Mouse (Mus musculus) liver, embryonic 13.5 days (tissue): ENCODE measurements at regions not wholly inside any gene's neighbourhood (a gene's known extent, or its start where the extent isn't known, plus 50 kb on each side); places are given as distances from the start of the nearest gene placed in this dataset.

Source experiments
- ATAC-seq: fragments of 200-750 bp; cut with Nextera tagmentation; 2 replicates; pipeline ENCODE4 v1.8.0; 2017; ENCODE audit warnings: low read depth, mild to moderate bottlenecking, moderate number of reproducible peaks, moderate library complexity
- DNase-seq: peaks from one replicate; pipeline ENCODE4 v3.0.0; 2022
- H3K27ac ChIP-seq: fragments of 300-500 bp; sonication (generic); 2 replicates; pipeline ENCODE4 v1.5.1; 2015; ENCODE audit warnings: moderate library complexity, mild to moderate bottlenecking, inconsistent platforms
- H3K27me3 ChIP-seq: fragments of 300-500 bp; sonication (generic); 2 replicates; pipeline ENCODE4 v1.6.1; 2015; ENCODE audit warnings: mild to moderate bottlenecking, inconsistent platforms
- H3K36me3 ChIP-seq: fragments of 300-500 bp; sonication (generic); 2 replicates; pipeline ENCODE4 v1.6.1; 2015; ENCODE audit warnings: mild to moderate bottlenecking, inconsistent platforms
- H3K4me1 ChIP-seq: fragments of 300-500 bp; sonication (generic); replicated peaks from 2 replicates; pipeline ENCODE4 v1.6.1; 2015; ENCODE audit warnings: inconsistent platforms
- H3K4me2 ChIP-seq: fragments of 300-500 bp; sonication (generic); 2 replicates; pipeline ENCODE4 v1.6.1; 2015; ENCODE audit warnings: inconsistent platforms, mild to moderate bottlenecking, moderate library complexity
- H3K4me3 ChIP-seq: fragments of 300-500 bp; sonication (generic); replicated peaks from 2 replicates; pipeline ENCODE4 v1.5.1; 2015; ENCODE audit warnings: mild to moderate bottlenecking, inconsistent platforms
- H3K9ac ChIP-seq: fragments of 300-500 bp; sonication (generic); 2 replicates; pipeline ENCODE4 v1.6.1; 2015; ENCODE audit warnings: mild to moderate bottlenecking, inconsistent platforms
- H3K9me3 ChIP-seq: fragments of 300-500 bp; sonication (generic); replicated peaks from 2 replicates; pipeline ENCODE4 v1.6.1; 2016; ENCODE audit warnings: inconsistent platforms
- WGBS: fragments of 180-500 bp; shearing (Covaris S2); methylation state at CpG from one replicate; pipeline ENCODE4 v1.1.7; 2015; ENCODE audit not compliant: insufficient replicate concordance; 5-methylcytosine and 5-hydroxymethylcytosine counted together

DNA sequence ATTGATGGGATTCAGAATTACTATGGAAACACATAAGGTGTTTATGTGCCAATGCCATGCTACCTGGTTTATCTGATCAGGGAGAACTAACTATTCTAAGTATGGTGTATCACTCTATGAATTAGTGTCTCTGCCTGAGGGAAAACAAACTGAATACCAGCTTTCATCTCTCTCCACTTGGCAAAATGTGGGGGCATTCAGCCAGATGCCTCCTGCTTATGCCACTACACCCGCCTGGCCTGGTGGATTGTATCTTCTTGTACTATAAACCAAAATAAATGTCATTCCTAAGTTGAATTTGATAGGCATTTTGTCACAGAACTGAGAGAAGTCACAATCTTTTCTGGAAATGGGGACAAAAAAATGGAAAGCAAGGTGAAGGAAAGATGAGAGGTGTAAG lies 450.6 kb downstream of the Nuf2 start:
- DNase-seq (no peak), ATAC-seq (no peak)
- Histone ChIP-seq H3K9ac (no peak overlapping the region), H3K36me3 (no peaks in the 10 kb centered on the region), H3K4me1 (no peaks in the 10 kb centered on the region), H3K27ac (no peak overlapping the region), H3K27me3 (no peaks in the 10 kb centered on the region), H3K4me2 (no peak overlapping the region), H3K9me3 (0 out of 2 replicates have a peak, but pooled peaks cover 4% of the 10 kb centered on the region), H3K4me3 (no peak overlapping the region)
- 64% methylated on average over 1 of the region's 1 CpGs for WGBS

GRCm38 (mm10) chr1:169077228-169077627 lies 454.0 kb downstream of the Nuf2 start:
- 87% methylated on average over 5 of the region's 5 CpGs for WGBS
- no peak overlapping the region for H3K27ac ChIP-seq
- no peak for ATAC-seq

GRCm38 (mm10) chr1:169076006-169076405 lies 455.3 kb downstream of the Nuf2 start:
- 57% methylated on average over 7 of the region's 7 CpGs for WGBS

More at GRCm38 (mm10) chr1:169077228-169077627, 454.0 kb downstream of the Nuf2 start:
- Histone ChIP-seq H3K36me3 (no peaks in the 10 kb centered on the region), H3K4me2 (no peak overlapping the region), H3K4me1 (no peaks in the 10 kb centered on the region), H3K9me3 (0 out of 2 replicates have a peak, but pooled peaks cover 4% of the 10 kb centered on the region), H3K4me3 (no peak overlapping the region), H3K9ac (no peak overlapping the region), H3K27me3 (no peaks in the 10 kb centered on the region)
- DNase-seq: no peak

GRCm38 (mm10) chr1:169071366-169071765 lies 459.9 kb downstream of the Nuf2 start:
- Histone ChIP-seq H3K27me3 (no peaks in the 10 kb centered on the region), H3K4me2 (no peak overlapping the region), H3K27ac (no peak overlapping the region), H3K4me3 (no peak overlapping the region), H3K4me1 (no peaks in the 10 kb centered on the region), H3K9me3 (no peaks in the 10 kb centered on the region), H3K9ac (no peak overlapping the region), H3K36me3 (no peaks in the 10 kb centered on the region)
- DNase-seq (no peak), ATAC-seq (no peak)
- WGBS: 80% methylated on average over 4 of the region's 4 CpGs

More at GRCm38 (mm10) chr1:169076006-169076405, 455.3 kb downstream of the Nuf2 start:
- Histone ChIP-seq H3K36me3 (no peaks in the 10 kb centered on the region), H3K9ac (no peak overlapping the region), H3K27ac (no peak overlapping the region), H3K4me2 (no peak overlapping the region), H3K9me3 (0 out of 2 replicates have a peak, but pooled peaks cover 4% of the 10 kb centered on the region), H3K4me1 (no peaks in the 10 kb centered on the region), H3K27me3 (no peaks in the 10 kb centered on the region), H3K4me3 (no peak overlapping the region)
- no peak for DNase-seq
- ATAC-seq: no peak

DNA sequence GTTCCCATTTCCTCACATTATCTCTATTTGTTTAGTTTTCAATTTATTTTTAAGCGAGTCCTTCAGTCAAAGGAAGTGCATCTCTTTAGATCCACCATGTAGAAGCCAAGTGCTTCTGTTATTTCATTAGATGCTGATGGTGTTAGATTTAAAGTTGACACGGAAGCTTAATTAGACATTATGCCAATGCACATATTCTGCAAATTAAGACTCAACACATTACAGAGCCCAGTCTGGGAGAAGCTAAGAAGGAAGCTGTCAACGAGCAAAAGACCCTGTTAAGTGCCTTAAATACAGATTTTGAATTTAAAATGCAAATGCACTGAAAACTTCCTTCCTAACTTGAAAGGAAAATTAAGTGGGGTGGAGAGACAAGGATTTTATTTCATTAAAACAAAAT lies 461.6 kb downstream of the Nuf2 start:
- Histone ChIP-seq H3K4me2 (no peak overlapping the region), H3K4me3 (no peak overlapping the region), H3K9me3 (no peaks in the 10 kb centered on the region), H3K27ac (no peak overlapping the region), H3K4me1 (no peaks in the 10 kb centered on the region), H3K27me3 (no peaks in the 10 kb centered on the region), H3K36me3 (no peaks in the 10 kb centered on the region), H3K9ac (no peak overlapping the region)
- ATAC-seq (no peak), DNase-seq (no peak)
- 43% methylated on average over 3 of the region's 3 CpGs for WGBS

DNA sequence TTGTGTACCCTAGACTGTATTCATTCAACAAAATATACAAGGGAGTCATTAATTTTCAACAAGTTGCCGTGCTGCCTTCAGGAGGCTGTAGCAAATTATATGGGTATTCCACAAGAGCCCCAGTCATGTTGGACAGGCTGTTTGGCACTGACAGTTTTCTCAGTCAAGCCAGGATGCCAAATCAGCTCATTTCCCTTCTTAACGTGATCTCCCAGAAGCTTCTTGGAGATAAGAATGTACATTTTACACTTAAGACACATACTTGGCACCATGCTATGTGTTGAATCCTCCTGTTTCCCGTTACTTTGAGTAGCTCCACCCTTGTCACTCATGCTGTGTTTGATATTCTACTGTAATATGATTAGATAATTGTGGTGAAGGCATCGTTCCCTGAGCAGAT lies 464.5 kb downstream of the Nuf2 start:
- Histone ChIP-seq H3K4me1 (no peaks in the 10 kb centered on the region), H3K27ac (no peak overlapping the region), H3K9me3 (no peaks in the 10 kb centered on the region), H3K4me3 (no peak overlapping the region), H3K9ac (no peak overlapping the region), H3K27me3 (no peaks in the 10 kb centered on the region), H3K4me2 (no peak overlapping the region), H3K36me3 (no peaks in the 10 kb centered on the region)
- ATAC-seq: no peak
- WGBS: 43% methylated on average over 4 of the region's 4 CpGs
- DNase-seq: no peak

GRCm38 (mm10) chr1:169060627-169061026 lies 470.6 kb downstream of the Nuf2 start:
- DNase-seq (no peak), ATAC-seq (no peak)
- no peak overlapping the region for H3K9ac ChIP-seq
- no peaks in the 10 kb centered on the region for H3K36me3 ChIP-seq
- H3K4me2 ChIP-seq: no peak overlapping the region
- no peaks in the 10 kb centered on the region for H3K27me3 ChIP-seq
- no peak overlapping the region for H3K4me3 ChIP-seq
- no peaks in the 10 kb centered on the region for H3K4me1 ChIP-seq
- H3K9me3 ChIP-seq: no peaks in the 10 kb centered on the region
- WGBS: 65% methylated on average over 6 of the region's 6 CpGs
- no peak overlapping the region for H3K27ac ChIP-seq

GRCm38 (mm10) chr1:169060145-169060544 lies 471.1 kb downstream of the Nuf2 start:
- Histone ChIP-seq H3K9ac (no peak overlapping the region), H3K4me1 (no peaks in the 10 kb centered on the region), H3K4me2 (no peak overlapping the region), H3K4me3 (no peak overlapping the region), H3K27ac (no peak overlapping the region), H3K27me3 (no peaks in the 10 kb centered on the region), H3K9me3 (no peaks in the 10 kb centered on the region), H3K36me3 (no peaks in the 10 kb centered on the region)
- WGBS: 62% methylated on average over 5 of the region's 5 CpGs
- DNase-seq (no peak), ATAC-seq (no peak)

DNA sequence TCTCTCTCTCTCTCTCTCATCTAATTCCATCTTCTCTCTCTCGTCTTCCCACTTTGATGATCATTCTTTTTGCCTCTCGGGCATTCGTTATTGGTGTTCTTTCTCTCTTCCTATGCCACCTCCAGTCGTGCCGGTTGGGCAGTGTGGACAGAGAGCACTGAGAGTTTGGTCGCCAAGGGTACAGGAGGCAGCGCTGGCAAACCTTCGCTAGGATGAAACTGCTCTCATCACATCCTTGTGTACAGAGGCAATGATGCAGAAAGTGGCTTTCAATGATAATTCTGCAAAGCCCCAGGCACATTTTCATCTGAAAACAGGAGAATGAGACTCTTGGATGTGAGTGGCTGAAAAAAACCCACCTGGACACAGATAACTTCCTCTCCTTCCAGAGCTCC lies 479.4 kb downstream of the Nuf2 start:
- no peaks in the 10 kb centered on the region for H3K27me3 ChIP-seq
- WGBS: 68% methylated on average over 8 of the region's 8 CpGs
- H3K36me3 ChIP-seq: no peaks in the 10 kb centered on the region
- no peak for ATAC-seq
- H3K4me1 ChIP-seq: no peaks in the 10 kb centered on the region
- no peak overlapping the region for H3K9ac ChIP-seq
- H3K4me2 ChIP-seq: no peak overlapping the region
- no peak overlapping the region for H3K27ac ChIP-seq
- no peak overlapping the region for H3K4me3 ChIP-seq
- no peak for DNase-seq
- no peaks in the 10 kb centered on the region for H3K9me3 ChIP-seq

GRCm38 (mm10) chr1:169051085-169051862 lies 480.0 kb downstream of the Nuf2 start:
- Histone ChIP-seq H3K36me3 (no peaks in the 10 kb centered on the region), H3K9me3 (no peaks in the 10 kb centered on the region), H3K4me1 (no peaks in the 10 kb centered on the region), H3K4me2 (no peak overlapping the region), H3K27me3 (no peaks in the 10 kb centered on the region), H3K27ac (no peak overlapping the region), H3K9ac (no peak overlapping the region), H3K4me3 (no peak overlapping the region)
- WGBS: 50% methylated on average over 11 of the region's 11 CpGs
- no peak for ATAC-seq
- no peak for DNase-seq

- Histone ChIP-seq H3K4me2 (no peak overlapping the region), H3K9ac (no peak overlapping the region), H3K27me3 (no peaks in the 10 kb centered on the region), H3K36me3 (no peaks in the 10 kb centered on the region), H3K4me1 (no peaks in the 10 kb centered on the region), H3K27ac (no peak overlapping the region), H3K9me3 (no peaks in the 10 kb centered on the region), H3K4me3 (no peak overlapping the region)
- 82% methylated on average over 2 of the region's 2 CpGs for WGBS
- no peak for ATAC-seq
- DNase-seq: no peak
Observed at GRCm38 (mm10) chr1:169049846-169050245, 481.4 kb downstream of the Nuf2 start.
